Mouse (Mus musculus) C2C12 (cell line): ENCODE results near the gene Nme9.

ENCODE experiments used
- CTCF ChIP-seq: IDR thresholded peaks from one replicate; pipeline ENCODE4 v1.5.1; 2011; ENCODE audit not compliant: control insufficient read depth, insufficient read depth, insufficient read length
- MYOD1 ChIP-seq: IDR thresholded peaks from one replicate; pipeline ENCODE4 v1.6.1; 2011; ENCODE audit warnings: low read depth; ENCODE audit not compliant: control insufficient read depth, insufficient read length

DNA sequence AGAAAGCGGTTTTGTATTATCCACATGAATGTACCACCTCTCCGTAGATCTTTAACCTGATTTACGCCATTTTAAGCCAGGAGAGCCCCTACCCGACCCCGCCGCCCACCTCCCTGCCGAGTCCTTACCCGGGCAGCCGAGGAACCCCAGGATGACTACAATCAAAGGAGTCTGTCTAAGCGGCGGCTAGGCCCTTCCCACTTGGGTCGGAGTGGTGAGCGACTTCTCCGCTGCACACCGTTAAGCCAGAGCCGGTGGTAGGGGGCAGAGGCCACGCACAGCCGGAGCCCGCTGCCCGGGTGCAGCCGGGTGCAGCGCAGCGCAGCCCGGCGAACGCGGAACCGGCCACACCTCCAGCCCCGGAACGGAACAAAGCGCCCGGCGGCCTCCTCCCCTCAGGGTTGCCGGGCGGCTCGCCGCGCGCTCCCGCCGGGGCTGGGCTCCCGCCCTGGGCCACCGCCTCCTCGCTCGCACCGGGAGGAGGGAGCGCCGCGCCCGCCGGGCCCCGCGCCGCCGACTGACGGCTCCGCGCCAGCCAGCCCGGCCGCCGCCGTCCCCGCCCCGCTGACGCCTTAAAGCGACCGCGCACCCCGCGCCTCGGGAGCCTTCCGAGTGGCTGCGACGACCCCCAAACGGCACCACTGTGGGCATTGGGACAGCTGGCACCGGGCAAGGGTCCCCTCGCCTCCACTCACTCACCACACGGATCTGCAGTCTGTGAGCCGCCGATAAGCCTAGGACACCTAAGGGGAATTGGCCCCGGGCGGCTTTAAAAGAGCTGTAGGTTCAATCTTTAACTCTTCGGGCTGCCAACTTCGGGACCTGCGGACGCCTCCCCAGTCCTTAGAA is 14.9 kb upstream of the Nme9 start:
- TF ChIP-seq CTCF = no peak
- TF ChIP-seq MYOD1 = no peak
